Mouse (Mus musculus): ENCODE results near the gene Zc3h7b.
A peak's percentile ranks its signal among the peaks of the same experiment; 100 is the strongest.

Gene Zc3h7b

DNA sequence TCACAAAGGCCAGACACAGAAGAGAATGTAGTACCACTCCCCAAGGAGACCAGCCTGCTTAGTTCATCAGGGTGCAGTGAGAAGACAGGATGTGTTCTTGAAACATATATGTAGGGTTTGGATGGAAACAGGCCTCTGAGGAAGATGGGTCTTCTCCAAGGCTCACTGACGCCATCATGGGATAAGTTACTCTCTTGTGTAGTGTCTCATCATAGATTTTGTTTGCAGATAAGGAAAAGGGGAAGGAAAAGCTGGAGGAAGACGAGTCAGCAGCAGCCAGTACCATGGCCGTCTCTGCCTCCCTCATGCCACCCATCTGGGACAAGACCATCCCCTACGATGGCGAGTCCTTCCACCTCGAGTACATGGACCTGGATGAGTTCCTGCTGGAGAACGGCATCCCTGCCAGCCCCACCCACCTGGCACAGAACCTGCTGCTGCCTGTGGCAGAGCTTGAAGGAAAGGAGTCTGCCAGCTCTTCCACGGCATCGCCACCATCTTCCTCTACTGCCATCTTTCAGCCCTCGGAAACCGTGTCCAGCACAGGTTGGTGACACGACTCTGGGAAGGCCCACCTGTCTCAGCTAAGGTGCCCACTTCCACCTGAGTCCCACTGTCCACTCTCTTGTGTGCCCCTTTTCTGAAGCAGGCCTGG, 70.0 kb downstream of the Zc3h7b start:
- no peak for DNase-seq (ENCODE audit: low spot score in 2 of 2)

DNA sequence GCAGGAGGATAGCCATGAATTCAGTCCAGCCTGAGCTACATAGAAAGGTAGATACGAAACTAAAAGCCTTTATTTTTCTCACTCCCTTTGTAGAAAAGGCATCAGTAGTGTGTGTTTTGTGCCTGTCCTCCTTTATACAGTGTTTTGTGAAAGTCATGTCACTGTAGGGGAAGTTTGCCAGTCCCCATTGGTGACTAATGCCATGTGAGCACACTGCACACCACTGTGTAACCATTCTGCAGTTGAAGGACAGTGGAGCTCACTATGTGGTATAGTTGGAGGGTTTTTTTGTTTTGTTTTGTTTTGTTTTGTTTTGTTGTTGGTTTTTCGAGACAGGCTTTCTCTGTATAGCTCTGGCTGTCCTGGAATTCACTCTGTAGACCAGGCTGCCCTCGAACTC, 73.5 kb downstream of the Zc3h7b start:
- no peak for DNase-seq (ENCODE audit: low spot score in 2 of 2)

DNA sequence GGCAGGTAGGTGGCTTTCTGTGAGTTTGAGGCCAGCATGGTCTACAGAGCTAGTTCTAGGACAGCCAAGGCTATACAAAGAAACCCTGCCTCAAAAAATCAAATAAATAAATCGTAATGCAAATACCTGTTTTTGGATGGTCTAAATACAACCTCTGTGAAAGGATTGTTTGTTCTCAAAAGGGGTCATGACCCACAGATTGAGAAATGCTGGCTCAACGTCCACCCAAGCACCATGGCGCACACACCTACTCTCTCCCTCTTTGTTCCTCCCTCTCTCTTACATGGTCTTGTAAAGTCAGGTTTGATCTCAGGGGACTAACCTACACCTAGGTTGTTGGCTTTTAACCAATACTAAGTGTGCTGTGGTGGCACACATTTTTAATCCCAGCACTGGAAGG, 77.8 kb downstream of the Zc3h7b start:
- no peak for DNase-seq (ENCODE audit: low spot score in 2 of 2)

DNA sequence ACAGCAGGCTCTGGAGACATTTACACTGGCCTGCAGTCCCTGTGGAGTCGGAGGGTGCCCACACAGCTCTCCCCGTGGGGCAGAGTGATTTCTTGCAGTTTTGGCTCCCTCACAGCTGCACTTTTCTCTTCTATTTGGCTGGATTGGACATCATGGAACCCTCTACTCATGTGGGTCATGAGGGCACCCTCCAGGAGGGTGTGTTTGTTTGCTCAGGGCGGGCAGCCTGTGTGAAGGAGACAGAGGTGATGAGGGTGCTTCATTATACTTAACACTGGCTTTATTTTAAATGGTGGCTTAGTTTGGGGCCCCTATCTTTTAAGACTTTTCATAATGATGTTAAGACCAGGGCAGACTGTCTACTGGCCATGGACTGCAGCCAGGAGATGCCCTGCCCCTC, 80.0 kb downstream of the Zc3h7b start:
- no peak for DNase-seq (ENCODE audit: low spot score in 2 of 2)

GRCm38 (mm10) chr15:81828426-81829207, 83.8 kb downstream of the Zc3h7b start:
- DNase-seq (ENCODE audit: low spot score in 2 of 2): no peak

GRCm38 (mm10) chr15:81829208-81829580, 84.3 kb downstream of the Zc3h7b start:
- no peak for DNase-seq (ENCODE audit: low spot score in 2 of 2)

DNA sequence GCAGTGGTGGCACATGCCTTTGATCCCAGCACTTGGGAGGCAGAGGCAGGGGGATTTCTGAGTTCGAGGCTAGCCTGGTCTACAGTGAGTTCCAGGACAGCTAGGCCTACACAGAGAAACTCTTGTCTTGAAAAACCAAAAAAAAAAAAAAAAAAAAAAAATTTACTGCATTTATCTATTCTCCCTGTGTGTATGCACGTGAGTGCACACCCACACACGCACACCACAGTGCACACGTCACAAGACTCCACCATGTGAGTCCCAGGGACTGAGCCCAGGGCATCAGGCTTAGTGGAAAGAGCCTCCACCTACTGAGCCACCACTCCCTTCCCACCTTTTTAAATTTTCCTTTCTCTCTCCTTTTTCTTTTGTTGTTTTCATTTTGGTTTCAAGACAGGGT, 85.7 kb downstream of the Zc3h7b start:
- DNase-seq (ENCODE audit: low spot score in 2 of 2): no peak

DNA sequence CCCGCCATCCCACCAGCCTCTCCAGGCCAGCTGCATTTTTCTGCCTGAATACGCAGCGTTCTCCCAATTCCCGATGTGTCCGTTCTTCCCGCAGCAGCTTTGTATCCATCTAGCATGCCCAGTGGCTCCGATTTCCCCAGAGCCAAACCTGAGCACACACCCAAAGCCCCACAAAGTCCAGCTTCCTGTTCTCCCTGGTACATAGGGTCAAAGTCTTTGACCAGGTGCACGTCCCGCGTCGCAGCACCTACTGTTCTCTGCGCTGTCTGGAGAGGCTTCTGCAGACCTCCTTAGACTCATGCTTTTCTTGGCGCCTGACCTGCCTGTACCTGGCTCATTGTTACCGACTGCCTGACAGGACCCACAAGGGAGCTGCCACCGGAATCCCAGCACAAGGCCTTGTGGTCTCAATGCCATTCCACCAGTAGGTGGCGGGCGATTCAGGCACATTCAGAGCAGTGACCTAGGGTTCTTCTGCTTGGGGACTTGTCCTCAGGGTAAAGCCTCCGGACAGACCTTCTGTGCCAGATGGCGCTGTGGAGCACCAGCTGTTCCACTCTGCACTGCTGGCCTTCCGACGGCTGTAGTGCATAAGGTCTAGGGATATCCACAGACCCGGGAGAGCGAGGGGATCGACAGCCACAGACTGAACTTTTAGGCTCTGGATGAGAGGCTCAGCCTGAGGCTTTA, 86.4 kb downstream of the Zc3h7b start:
- peak; percentile 82 to 91 for DNase-seq (ENCODE audit: low spot score in 2 of 2)

- DNase-seq (ENCODE audit: low spot score in 2 of 2): no peak
These were observed 87.4 kb downstream of the Zc3h7b start for GRCm38 (mm10) chr15:81832219-81832618.

GRCm38 (mm10) chr15:81833481-81833880, 88.6 kb downstream of the Zc3h7b start:
- no peak for DNase-seq (ENCODE audit: low spot score in 2 of 2)

- DNase-seq (ENCODE audit: low spot score in 2 of 2): no peak
These were observed 89.4 kb downstream of the Zc3h7b start for GRCm38 (mm10) chr15:81834171-81834841.

DNA sequence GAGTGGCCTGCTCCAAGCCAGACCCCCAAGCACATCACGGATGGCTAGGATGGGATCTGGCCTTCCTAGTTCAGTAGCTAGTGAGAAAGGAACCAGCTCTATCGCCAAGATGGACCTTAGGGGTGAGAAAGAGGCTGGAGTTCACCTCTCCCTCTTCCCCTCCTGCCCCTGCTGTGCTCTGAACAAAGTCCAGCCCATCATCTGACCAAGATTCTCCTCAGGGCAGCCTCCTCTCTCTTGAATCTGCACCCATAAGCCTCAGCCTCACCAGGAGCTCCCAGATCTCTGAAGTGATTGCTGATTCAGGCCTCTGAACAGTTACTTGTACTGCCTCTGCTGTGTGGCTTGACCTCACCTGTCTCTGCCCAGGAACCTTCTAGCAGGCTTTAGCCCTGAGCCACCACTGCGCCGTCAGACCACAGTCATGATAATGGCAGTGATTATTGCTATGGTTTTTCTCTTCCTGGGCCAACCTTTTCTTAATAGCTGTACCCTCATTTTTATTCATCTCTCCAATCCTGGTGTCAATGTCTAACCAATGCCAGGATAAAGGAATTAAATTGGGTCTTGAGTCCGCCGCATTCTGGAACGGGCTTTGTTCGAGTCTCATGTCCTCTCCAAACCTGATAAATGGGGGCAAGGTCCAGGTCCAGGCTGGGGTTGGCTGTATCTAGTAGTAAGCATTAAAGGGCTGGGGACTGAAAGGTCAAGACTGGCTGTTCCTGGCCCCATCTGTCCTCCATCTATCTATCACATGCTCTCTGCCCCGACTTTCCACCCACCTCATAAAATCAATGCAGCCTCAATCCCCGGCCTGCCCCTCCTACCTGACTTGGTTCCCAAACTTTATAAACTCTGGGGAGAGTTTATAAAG, 90.4 kb downstream of the Zc3h7b start:
- DNase-seq (ENCODE audit: low spot score in 2 of 2): no peak

- peak; percentile 70 to 88 for DNase-seq (ENCODE audit: low spot score in 2 of 2)
These were observed 91.4 kb downstream of the Zc3h7b start for GRCm38 (mm10) chr15:81836124-81836821.

- no peak for DNase-seq (ENCODE audit: low spot score in 2 of 2)
These were observed 92.4 kb downstream of the Zc3h7b start for GRCm38 (mm10) chr15:81836966-81837920.

GRCm38 (mm10) chr15:81838554-81839235, 93.8 kb downstream of the Zc3h7b start:
- DNase-seq (ENCODE audit: low spot score in 2 of 2): no peak

DNA sequence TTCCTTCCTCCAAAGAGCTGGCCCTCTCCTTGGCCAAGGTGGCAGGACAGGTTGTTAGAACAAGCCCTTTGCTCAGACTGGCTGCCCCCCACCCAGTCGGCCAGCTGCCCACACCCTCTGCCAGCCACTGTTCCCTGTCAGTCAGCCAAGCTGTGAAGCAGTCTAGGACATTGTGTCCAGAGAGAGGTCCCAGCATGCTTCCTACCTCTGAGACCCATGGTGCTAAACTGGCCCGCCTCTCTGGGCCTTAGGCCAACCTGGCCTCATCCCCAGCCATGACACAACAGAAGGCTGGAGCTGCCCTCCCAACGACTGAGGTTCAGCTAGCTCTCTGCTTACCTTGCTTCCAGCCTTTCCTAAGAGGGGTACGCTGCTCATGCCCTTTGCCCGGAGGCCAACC, 94.8 kb downstream of the Zc3h7b start:
- DNase-seq (ENCODE audit: low spot score in 2 of 2): peak; percentile 43 to 89

DNA sequence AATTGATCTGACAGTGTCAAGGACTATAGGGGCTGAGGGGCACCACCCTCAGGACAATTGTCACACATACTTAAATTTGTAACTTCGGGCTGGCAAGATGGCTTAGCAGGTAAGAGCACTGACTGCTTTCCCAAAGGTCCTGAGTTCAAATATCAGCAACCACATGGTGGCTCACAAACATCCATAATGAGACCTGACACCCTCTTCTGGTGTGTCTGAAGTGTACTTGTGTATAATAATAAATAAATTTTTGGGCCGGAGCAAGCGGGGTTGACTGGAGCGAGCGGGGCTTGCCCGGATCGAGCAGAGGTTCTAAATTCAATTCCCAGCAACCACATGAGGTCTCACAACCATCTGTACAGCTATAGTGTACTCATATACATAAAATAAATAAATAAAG, 95.4 kb downstream of the Zc3h7b start:
- DNase-seq (ENCODE audit: low spot score in 2 of 2): no peak

DNA sequence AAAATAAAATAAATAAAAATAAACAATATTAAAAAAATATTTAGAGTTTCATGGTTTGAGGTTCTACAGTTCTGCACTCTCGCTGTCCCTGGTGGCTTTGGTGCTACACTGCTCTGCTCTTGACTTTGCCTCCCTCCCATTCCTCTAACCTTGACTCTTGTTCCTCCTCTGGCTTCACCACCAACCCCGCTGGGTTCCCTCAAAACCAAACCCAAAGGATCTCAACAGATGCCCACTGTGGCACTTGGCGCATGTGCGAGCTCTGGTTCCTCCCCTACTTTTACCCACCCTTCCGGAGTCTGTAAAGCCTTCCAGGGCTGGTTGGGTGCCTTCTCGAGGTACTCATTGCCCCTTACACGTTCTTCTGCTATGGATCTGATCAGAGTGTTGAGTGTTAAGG, 97.4 kb downstream of the Zc3h7b start:
- DNase-seq (ENCODE audit: low spot score in 2 of 2): no peak

DNA sequence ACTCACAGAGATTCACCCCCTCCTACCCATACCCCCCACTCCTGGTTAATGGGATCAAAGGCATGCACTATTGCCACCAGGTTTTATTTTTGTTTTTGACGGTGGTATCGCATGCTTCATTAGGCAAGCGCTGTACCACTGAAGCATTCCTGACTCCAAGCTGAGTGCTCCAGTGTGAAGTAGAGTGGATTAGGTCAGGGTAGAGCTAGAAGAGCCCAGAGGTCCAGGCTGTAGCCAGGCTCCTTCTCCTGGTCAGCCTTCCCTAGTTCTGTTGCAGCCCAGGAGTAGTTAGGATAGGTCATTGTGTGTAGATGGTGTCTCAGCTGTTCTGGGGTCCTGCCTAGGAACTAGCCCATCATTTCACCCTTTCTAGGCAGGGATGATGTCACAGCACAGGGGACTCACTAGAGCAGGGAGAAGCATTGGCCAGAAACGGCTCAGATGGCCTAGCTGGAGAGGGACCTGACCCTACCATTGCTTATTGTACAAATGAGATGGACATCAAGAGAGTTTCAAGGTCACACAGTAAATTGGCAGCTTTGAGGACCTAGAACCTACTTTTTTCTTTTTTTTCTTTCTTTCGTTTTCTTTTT, 100.3 kb downstream of the Zc3h7b start:
- no peak for DNase-seq (ENCODE audit: low spot score in 2 of 2)

Data from urinary bladder, postnatal 36 days (tissue).